Mouse (Mus musculus): Measurements from ENCODE around the gene Msh2. TPM values are rescaled to one million over a fixed set of nuclear protein-coding genes. Genes with fewer than 3 reads are reported as not detected.
"Not testable (repeated sequence)": the region's sequence is repeated elsewhere in the genome, so short reads cannot be mapped to it uniquely, and the experiment has no call there.

The Msh2 gene
- polyA plus RNA-seq (2016; fragmentation: Nextera tagmentation; extraction: Ambion mirVana) = 146 and 150 TPM in 2 replicates

DNA sequence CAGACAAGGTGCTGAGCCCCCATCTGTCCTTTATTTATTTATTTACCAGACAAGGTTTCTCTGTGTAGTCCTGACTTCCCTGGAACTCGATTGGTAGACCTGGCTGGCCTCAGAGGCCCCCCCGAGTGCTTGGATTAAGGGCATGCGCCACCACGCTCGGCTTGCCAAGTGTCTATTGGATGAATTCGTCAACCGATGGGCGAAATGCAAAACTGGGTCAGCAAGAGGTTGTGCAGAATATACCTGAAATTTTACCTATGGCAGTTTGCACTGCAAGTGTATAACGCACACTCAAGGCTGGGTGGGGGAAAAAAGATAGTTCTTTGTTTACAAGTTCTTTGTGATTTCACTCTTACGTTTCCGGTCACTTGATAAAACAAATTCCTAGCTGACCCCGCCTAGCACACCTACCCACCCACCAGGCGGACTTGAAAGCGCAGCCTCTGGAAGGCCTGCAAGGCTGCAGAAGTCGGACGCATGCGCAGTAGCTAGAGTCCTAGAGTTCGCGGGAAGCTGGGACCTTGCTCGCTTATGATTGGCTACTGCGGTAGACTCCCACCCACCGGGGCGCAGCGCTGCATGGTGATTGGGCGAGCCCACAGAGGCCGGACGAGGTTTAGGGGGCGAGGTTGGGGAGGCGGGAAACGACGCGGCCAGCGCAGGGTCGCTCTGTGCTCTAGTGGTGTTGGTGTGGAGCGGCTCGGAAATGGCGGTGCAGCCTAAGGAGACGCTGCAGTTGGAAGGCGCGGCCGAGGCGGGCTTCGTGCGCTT is at the start of gene Msh2:
TSS of gene Msh2 (plus strand) at position 441 of the 771 bp plus-strand sequence.
- peak; percentile 99 for DNase-seq (ENCODE audit: extremely low spot score, low spot score)
- Histone ChIP-seq H3K36me3 (replicated peaks) (peaks cover 31% of the 10 kb centered on the region), H3K9me3 (no peaks in the 10 kb centered on the region; the same call in 1 of the 2 replicates), H3K4me1 (peaks cover 31% of the 10 kb centered on the region), H3K27ac (peak within 1 kb of the TSS; percentile 94), H3K4me3 (peak within 1 kb of the TSS; percentile 87), H3K27me3 (ENCODE audit: poor library complexity, severe bottlenecking) (no peaks in the 10 kb centered on the region)
- under 1% methylated on average over 44 of the region's 44 CpGs for WGBS

DNA sequence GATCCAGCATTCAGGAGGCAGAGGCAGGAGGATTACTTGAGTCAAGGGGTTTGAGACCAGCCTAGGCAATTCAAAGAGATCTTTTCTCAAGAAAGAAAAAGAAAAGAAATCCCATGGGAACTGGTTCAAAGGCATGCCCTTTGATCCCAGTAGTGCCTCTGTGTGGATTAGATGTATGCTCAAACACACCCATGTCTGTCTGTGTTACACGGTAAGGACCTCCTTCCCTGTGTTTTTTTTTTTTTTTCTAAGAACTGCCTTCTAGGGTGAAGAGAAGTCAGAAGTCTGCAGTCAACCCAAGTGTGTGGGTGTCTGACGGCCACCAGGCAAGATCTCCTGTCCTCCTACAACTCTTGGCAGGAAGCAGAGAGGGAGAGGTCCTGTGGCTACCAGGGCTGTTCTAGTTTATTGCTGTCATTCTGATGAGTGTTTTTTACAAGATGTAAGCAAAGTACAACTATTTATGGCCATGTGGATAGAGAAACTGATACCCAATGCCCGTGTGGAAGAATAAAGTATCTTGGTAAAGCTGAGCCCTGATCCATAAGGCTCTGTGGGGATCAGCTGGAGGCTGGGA is 46.5 kb upstream of the Msh2 start:
- Histone ChIP-seq H3K9me3 (no peaks in the 10 kb centered on the region), H3K4me1 (no peaks in the 10 kb centered on the region), H3K27ac (no peak overlapping the region), H3K36me3 (replicated peaks) (no peaks in the 10 kb centered on the region), H3K4me3 (no peak overlapping the region), H3K27me3 (ENCODE audit: poor library complexity, severe bottlenecking) (no peaks in the 10 kb centered on the region)
- no peak for DNase-seq (ENCODE audit: extremely low spot score, low spot score)
- WGBS = 78% methylated on average over 3 of the region's 3 CpGs

DNA sequence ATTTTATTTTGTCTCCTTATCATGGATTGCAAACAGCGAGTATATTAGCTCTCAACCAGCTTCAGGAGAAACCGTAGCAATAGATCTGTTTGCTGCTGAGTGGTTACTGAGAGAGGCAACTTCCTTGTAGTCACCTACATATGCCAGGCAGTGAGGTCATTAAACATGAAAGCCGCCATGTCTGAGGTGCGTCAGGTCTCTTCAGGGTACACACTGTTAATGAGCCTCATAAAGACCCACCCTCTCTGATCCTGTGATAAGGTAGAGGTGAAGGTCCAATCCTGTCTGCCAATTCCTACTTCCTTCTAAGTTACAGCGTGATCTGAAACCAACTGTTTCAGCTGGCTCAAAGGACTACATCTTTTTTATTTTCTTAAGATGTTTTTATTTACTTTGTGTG is 44.0 kb upstream of the Msh2 start:
- DNase-seq (ENCODE audit: extremely low spot score, low spot score) = no peak
- Histone ChIP-seq H3K4me1 (no peaks in the 10 kb centered on the region), H3K9me3 (no peaks in the 10 kb centered on the region), H3K36me3 (replicated peaks) (no peaks in the 10 kb centered on the region), H3K4me3 (no peak overlapping the region), H3K27ac (no peak overlapping the region), H3K27me3 (ENCODE audit: poor library complexity, severe bottlenecking) (0 out of 2 replicates have a peak, but pooled peaks cover 9% of the 10 kb centered on the region)
- WGBS = 94% methylated on average over 5 of the region's 5 CpGs

DNA sequence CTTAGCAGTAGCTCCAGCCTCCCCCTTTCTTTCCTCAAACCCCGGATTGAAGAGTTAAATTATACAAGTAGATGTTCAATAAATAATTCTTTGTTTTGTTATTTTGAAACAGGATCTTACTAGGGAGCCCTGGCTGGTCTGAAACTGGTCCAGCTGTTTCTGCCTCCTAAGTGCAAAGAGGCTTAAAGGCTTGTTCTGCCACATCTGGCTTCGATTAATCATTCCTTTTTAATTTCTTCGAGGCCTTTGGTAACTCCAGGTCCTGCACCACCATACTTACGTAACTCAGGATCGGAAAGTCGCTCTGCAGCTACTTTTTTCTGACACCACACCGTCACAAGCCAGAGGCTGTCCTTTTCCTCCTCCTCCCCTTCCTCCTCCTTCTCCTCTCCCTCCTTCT is 43.4 kb upstream of the Msh2 start:
- Histone ChIP-seq H3K9me3 (no peaks in the 10 kb centered on the region), H3K27me3 (ENCODE audit: poor library complexity, severe bottlenecking) (peaks cover 9% of the 10 kb centered on the region; the same call in 1 of the 2 replicates), H3K4me1 (no peaks in the 10 kb centered on the region), H3K27ac (no peak overlapping the region), H3K36me3 (replicated peaks) (no peaks in the 10 kb centered on the region), H3K4me3 (no peak overlapping the region)
- 78% methylated on average over 7 of the region's 7 CpGs for WGBS
- no peak for DNase-seq (ENCODE audit: extremely low spot score, low spot score)

DNA sequence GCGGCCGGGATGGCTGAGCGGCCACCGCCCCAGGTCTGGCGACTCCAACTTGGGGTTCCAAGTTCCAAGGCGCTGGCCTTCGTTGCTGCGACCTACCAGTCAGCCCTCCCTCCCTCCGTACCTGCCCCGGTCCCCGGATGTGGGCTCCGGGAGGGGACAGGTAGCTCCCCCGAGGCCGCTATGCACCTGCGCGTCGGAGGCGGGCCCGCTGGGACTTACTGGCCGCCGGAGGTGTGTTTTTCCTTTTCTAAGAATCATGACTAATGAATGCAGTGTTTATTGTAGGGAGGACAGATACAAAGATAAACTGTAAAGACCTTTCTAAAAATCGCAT is 35.1 kb upstream of the Msh2 start:
- no peak for DNase-seq (ENCODE audit: extremely low spot score, low spot score)
- H3K27me3 ChIP-seq (ENCODE audit: poor library complexity, severe bottlenecking) = peaks cover 68% of the 10 kb centered on the region

DNA sequence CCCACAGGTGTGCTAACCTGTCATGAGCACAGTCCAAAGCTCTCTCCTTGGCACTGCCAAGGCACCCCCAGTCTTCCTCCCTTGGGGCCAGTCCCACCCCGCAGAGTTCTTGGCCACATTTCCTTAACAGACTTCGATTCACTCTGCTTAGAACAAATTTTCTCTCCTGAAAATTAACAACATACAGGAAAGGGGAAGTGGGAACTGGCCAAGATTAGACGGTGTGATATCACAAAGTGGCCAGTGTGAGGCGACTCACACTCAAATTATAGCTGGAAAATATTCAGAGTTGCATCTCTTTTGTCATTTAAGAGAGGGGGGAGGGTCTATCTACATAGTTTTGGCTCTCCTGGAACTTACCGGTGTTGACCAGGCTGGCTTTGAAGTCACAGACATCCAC is 32.9 kb upstream of the Msh2 start:
- H3K4me1 ChIP-seq = peaks cover 17% of the 10 kb centered on the region
- H3K36me3 ChIP-seq (replicated peaks) = peaks cover 5% of the 10 kb centered on the region; the same call in 1 of the 2 replicates
- no peaks in the 10 kb centered on the region; the same call in 1 of the 2 replicates for H3K9me3 ChIP-seq
- H3K27me3 ChIP-seq (ENCODE audit: poor library complexity, severe bottlenecking) = peaks cover 53% of the 10 kb centered on the region
- H3K4me3 ChIP-seq = no peak overlapping the region
- 81% methylated on average over 5 of the region's 5 CpGs for WGBS
- H3K27ac ChIP-seq = no peak overlapping the region
- DNase-seq (ENCODE audit: extremely low spot score, low spot score) = no peak

More for the DNA sequence above, 35.1 kb upstream of the Msh2 start:
- Histone ChIP-seq H3K36me3 (replicated peaks) (no peaks in the 10 kb centered on the region; the same call in 1 of the 2 replicates), H3K9me3 (no peaks in the 10 kb centered on the region; the same call in 1 of the 2 replicates), H3K4me3 (peak overlapping the region; percentile 68), H3K4me1 (peaks cover 17% of the 10 kb centered on the region), H3K27ac (peak overlapping the region; percentile 74)
- 1% methylated on average over 20 of the region's 22 CpGs for WGBS

DNA sequence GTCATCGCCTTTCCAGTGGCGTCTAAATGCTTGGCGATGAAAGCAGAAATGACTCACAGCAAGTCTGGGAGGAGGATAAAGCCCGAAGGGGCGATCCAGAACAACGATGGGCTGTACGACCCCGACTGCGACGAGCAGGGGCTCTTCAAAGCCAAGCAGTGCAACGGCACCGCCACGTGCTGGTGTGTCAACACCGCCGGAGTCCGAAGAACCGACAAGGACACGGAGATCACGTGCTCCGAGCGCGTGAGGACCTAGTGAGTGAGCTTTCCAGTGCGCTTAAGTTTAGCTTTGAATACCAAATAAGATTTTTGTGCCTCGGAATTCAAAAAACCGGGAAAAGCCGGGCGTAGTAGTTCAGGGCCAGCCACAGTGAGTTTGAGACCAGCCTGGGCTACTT is 31.9 kb upstream of the Msh2 start:
- Histone ChIP-seq H3K4me3 (no peak overlapping the region), H3K9me3 (no peaks in the 10 kb centered on the region; the same call in 1 of the 2 replicates), H3K27me3 (ENCODE audit: poor library complexity, severe bottlenecking) (peaks cover 43% of the 10 kb centered on the region), H3K4me1 (peaks cover 16% of the 10 kb centered on the region), H3K27ac (no peak overlapping the region), H3K36me3 (replicated peaks) (peaks cover 9% of the 10 kb centered on the region; the same call in 1 of the 2 replicates)
- 96% methylated on average over 27 of the region's 27 CpGs for WGBS
- DNase-seq (ENCODE audit: extremely low spot score, low spot score) = no peak

DNA sequence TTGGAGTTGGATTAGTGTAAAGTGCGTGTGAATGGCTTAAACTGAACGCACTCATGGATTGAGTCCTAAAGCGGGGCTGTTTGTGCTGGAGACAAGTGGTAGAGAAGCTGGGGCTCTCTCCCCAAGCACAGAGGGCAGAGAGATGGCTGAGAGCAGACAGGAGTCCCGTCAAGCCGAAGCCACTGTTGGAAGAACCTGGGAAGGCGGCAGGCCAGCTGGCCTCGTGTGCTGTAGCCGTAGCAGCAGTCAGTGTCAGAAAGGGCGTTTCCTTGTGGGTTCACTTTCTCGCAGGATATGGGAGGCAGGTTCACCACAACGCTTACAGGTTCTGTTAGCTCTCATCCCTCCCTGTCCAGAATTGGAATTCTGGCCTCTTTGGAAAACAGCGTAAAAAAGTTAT is 31.1 kb upstream of the Msh2 start:
- no peak overlapping the region for H3K4me3 ChIP-seq
- DNase-seq (ENCODE audit: extremely low spot score, low spot score) = no peak
- peaks cover 9% of the 10 kb centered on the region; the same call in 1 of the 2 replicates for H3K36me3 ChIP-seq (replicated peaks)
- H3K4me1 ChIP-seq = peaks cover 11% of the 10 kb centered on the region
- 92% methylated on average over 12 of the region's 12 CpGs for WGBS
- peaks cover 36% of the 10 kb centered on the region for H3K27me3 ChIP-seq (ENCODE audit: poor library complexity, severe bottlenecking)
- no peaks in the 10 kb centered on the region; the same call in 1 of the 2 replicates for H3K9me3 ChIP-seq
- no peak overlapping the region for H3K27ac ChIP-seq

DNA sequence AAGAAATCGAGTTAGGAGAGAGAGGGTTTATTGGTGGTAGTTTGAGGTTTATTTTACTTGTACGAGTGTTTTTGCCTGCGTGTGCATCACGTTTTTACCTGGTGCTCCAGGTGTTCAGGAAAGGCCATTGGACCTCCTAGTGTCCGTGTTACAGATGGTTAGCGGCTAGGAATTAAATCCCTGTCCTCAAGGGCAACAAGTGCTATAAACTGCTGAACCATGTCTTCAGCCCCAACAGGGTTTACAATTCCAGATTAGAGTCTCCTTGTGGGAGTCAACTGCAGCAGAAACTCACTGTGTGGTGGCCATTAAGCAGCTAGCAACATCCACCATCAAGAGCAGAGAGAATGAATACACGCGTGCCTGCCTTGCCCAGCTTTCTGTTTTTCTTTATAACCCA is 29.4 kb upstream of the Msh2 start:
- 92% methylated on average over 8 of the region's 8 CpGs for WGBS
- Histone ChIP-seq H3K4me1 (no peaks in the 10 kb centered on the region), H3K4me3 (no peak overlapping the region), H3K9me3 (no peaks in the 10 kb centered on the region; the same call in 1 of the 2 replicates), H3K36me3 (replicated peaks) (peaks cover 12% of the 10 kb centered on the region; the same call in 1 of the 2 replicates), H3K27me3 (ENCODE audit: poor library complexity, severe bottlenecking) (peaks cover 18% of the 10 kb centered on the region), H3K27ac (no peak overlapping the region)
- no peak for DNase-seq (ENCODE audit: extremely low spot score, low spot score)

DNA sequence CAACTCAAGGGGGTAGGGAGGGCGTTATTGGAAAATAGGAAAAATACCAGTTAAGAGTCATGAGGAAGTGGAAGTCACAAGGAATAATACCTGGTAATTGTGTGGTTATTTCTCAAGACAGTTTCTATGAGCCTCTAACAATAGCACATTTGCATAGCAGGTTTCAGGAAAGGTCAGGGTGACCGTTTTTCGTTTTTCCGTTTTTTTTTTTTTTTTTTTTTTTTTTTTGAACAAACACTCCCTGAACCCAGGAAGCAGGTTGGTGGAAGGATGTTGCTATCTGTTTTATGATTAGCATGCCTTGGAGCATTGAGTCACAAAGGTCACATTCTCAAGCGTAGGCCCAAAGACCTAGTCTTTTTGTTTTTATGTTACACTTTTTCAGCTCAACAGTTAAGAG is 16.5 kb upstream of the Msh2 start:
- not testable (repeated sequence) for H3K4me1 ChIP-seq; DNase-seq (ENCODE audit: extremely low spot score, low spot score); H3K9me3 ChIP-seq; H3K4me3 ChIP-seq; H3K27me3 ChIP-seq (ENCODE audit: poor library complexity, severe bottlenecking); H3K36me3 ChIP-seq (replicated peaks); H3K27ac ChIP-seq
- 91% methylated on average over 5 of the region's 5 CpGs for WGBS

DNA sequence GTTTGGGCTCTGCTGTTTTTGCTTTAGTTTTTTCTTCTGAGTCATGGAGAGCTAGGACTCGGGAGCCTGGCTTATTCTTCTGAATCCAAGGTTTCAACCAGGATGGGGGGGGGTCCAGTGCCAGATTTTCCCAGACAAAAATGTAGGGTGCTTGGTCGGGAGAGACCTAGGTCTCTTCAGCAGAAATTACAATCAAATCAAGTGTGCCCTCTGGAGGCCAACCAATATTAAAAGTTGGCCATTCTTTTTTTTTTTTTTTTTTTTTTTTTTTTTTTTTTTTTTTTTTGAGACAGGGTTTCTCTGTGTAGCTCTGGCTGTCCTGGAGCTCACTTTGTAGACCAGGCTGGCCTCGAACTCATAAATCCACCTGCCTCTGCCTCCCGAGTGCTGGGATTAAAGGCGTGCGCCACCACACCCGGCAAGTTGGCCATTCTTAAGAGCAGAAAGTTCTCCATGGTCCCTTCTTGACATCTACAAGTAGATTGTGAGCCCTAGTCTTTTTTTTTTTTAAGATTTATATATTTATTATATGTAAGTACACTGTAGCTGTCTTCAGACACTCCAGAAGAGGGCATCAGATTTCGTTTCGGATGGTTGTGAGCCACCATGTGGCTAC is 10.1 kb upstream of the Msh2 start:
- WGBS = 88% methylated on average over 9 of the region's 9 CpGs
- not testable (repeated sequence) for H3K27me3 ChIP-seq (ENCODE audit: poor library complexity, severe bottlenecking); H3K36me3 ChIP-seq (replicated peaks)

DNA sequence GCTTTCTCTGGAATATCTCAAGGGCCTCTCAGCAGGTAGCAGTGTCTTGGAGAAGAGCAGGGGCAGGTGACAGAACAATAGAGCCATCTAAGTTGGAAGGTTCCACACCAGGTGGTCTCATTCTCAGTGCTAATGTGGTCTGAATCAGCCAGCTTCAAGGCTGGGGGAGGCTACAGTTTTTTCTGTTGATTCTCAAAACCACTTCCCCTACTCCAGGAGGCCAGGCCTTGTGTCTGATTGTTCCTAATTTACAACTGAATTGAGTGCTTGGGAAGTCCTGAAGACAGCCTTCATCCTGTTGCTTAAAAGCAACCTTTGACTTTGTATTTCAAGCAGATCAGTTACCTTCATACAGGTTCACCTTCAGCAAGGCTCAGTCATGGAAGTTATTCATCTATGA is 7.9 kb upstream of the Msh2 start:
- Histone ChIP-seq H3K4me1 (no peaks in the 10 kb centered on the region), H3K27ac (no peak overlapping the region), H3K4me3 (no peak overlapping the region), H3K27me3 (ENCODE audit: poor library complexity, severe bottlenecking) (no peaks in the 10 kb centered on the region), H3K9me3 (peaks cover 6% of the 10 kb centered on the region; the same call in 1 of the 2 replicates), H3K36me3 (replicated peaks) (no peaks in the 10 kb centered on the region)
- no peak for DNase-seq (ENCODE audit: extremely low spot score, low spot score)

More for the DNA sequence above, 10.1 kb upstream of the Msh2 start:
- not testable (repeated sequence) for DNase-seq (ENCODE audit: extremely low spot score, low spot score); H3K27ac ChIP-seq; H3K4me3 ChIP-seq; H3K9me3 ChIP-seq; H3K4me1 ChIP-seq
